Mouse (Mus musculus): ENCODE measurements at regions not wholly inside any gene's neighbourhood (a gene's known extent, or its start where the extent isn't known, plus 50 kb on each side); places are given as distances from the start of the nearest gene placed in this dataset.

DNA sequence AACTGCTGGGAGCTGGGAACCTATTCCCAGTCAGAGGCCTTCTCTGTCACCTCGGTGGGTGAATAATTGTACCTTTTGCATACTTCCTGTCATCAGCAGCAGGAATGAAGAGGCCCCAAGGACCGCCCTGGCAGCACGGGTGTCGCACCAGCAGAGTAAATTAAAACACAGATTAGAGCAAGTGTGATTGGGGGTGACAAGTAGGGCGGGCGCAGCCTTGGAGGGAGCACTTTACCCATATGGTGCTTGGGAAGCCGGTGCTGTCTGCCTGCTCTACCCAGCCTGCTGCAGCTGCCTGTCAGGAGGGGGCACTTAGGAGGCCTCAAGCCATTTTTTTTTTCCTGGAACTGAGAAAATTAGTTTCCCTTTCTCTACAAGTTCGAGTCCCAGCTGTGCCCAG, 264.6 kb upstream of the Irx3 start:
- TF ChIP-seq POLR2A (IDR thresholded peaks at IDR 0.05; ENCODE audit: insufficient read depth, low read depth, low read length) (no peak), CTCF (IDR thresholded peaks at IDR 0.05) (no peak), EP300 (IDR thresholded peaks at IDR 0.05; ENCODE audit: insufficient read depth, low read depth, low read length) (no peak)
